Mouse (Mus musculus) brain, embryonic 14.5 days (tissue): Measurements from ENCODE around the gene Speer4f2.

Experiments
- CTCF ChIP-seq: fragments of 200-500 bp; IDR thresholded peaks from 2 replicates; pipeline ENCODE4 v1.5.1; 2012; ENCODE audit warnings: inconsistent platforms, mild to moderate bottlenecking, moderate library complexity, borderline replicate concordance; ENCODE audit not compliant: insufficient read depth, insufficient read length; ENCODE audit errors: extremely low read depth
- POLR2A ChIP-seq: fragments of 200-500 bp; IDR thresholded peaks from 2 replicates; pipeline ENCODE4 v1.6.1; 2012; ENCODE audit warnings: mild to moderate bottlenecking, inconsistent platforms, borderline replicate concordance; ENCODE audit not compliant: poor library complexity, insufficient read depth, insufficient read length, severe bottlenecking; ENCODE audit errors: extremely low read depth

DNA sequence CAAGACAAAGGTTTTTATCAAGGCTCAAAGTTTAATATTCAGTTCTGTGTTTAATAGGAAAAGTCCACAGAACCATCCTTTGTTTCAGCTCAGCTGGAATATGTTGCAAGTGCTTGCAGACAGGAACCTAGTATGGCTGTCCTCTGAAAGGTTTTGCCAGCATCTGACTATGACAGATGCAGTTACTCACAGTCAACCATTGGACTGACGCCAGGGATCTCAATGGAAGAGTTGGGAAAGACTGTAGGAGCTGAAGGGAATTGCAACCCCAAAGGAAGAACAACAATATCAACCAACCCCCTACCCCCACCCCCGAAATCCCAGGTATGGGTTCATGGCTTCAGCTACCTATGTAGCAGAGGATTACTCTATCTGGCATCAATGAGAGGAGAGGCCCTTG lies 44.2 kb downstream of the Speer4f2 start:
- TF ChIP-seq POLR2A, result no peak
- no peak for TF ChIP-seq CTCF
